Mouse (Mus musculus): ENCODE data around the gene Slc12a8.

GRCm38 (mm10) chr16:33609554-33609953 lies 92.4 kb downstream of the Slc12a8 start:
- TF ChIP-seq CTCF (IDR thresholded peaks at IDR 0.05; ENCODE audit: extremely low read depth, insufficient read depth, low read length): no peak
- no peak for TF ChIP-seq POLR2A (IDR thresholded peaks at IDR 0.05; ENCODE audit: extremely low read depth, insufficient read depth, low read length)

Measured in cortical plate, adult 2 months (tissue).